Mouse (Mus musculus): Measurements from ENCODE around the gene Clpb. TPM values are rescaled to one million over a fixed set of nuclear protein-coding genes. Genes with fewer than 3 reads are reported as not detected.
"Not testable (repeated sequence)": the region's sequence is repeated elsewhere in the genome, so short reads cannot be mapped to it uniquely, and the experiment has no call there.

The Clpb gene
- polyA plus RNA-seq (2012; ENCODE audit: insufficient read depth, insufficient read length, missing spikeins), result 9.7 and 13.6 TPM in 2 replicates

GRCm38 (mm10) chr7:101663514-101664159 lies at the start of gene Clpb:
Gene Clpb, plus strand, starts transcription at chr7:101663633.
- peaks cover 12% of the 10 kb centered on the region for H3K4me1 ChIP-seq (ENCODE audit: control insufficient read depth, insufficient read depth, low read length)
- peak; percentile 100 for TF ChIP-seq CTCF (IDR thresholded peaks at IDR 0.05; ENCODE audit: low read depth, low read length)
- TF ChIP-seq POLR2A (IDR thresholded peaks at IDR 0.05; ENCODE audit: borderline replicate concordance, low read depth, low read length), result no peak
- H3K27ac ChIP-seq (ENCODE audit: insufficient read depth, low read depth, low read length), result no peak within 1 kb of the TSS
- H3K4me3 ChIP-seq (ENCODE audit: insufficient read depth, low read length), result peak within 1 kb of the TSS; percentile 78

- no peak overlapping the region for H3K27ac ChIP-seq (ENCODE audit: insufficient read depth, low read depth, low read length)
- peaks cover 4% of the 10 kb centered on the region for H3K4me1 ChIP-seq (ENCODE audit: control insufficient read depth, insufficient read depth, low read length)
- no peak for TF ChIP-seq POLR2A (IDR thresholded peaks at IDR 0.05; ENCODE audit: borderline replicate concordance, low read depth, low read length)
- TF ChIP-seq CTCF (IDR thresholded peaks at IDR 0.05; ENCODE audit: low read depth, low read length), result no peak
- no peak overlapping the region for H3K4me3 ChIP-seq (ENCODE audit: insufficient read depth, low read length)
Measured at GRCm38 (mm10) chr7:101615406-101615805, 48.0 kb upstream of the Clpb start.

GRCm38 (mm10) chr7:101616136-101616835 lies 47.1 kb upstream of the Clpb start:
- peaks cover 4% of the 10 kb centered on the region for H3K4me1 ChIP-seq (ENCODE audit: control insufficient read depth, insufficient read depth, low read length)
- TF ChIP-seq POLR2A (IDR thresholded peaks at IDR 0.05; ENCODE audit: borderline replicate concordance, low read depth, low read length) (no peak), CTCF (IDR thresholded peaks at IDR 0.05; ENCODE audit: low read depth, low read length) (no peak)
- no peak overlapping the region for H3K27ac ChIP-seq (ENCODE audit: insufficient read depth, low read depth, low read length)
- H3K4me3 ChIP-seq (ENCODE audit: insufficient read depth, low read length), result no peak overlapping the region

GRCm38 (mm10) chr7:101617438-101618165 lies 45.8 kb upstream of the Clpb start:
- TF ChIP-seq CTCF (IDR thresholded peaks at IDR 0.05; ENCODE audit: low read depth, low read length) (no peak), POLR2A (IDR thresholded peaks at IDR 0.05; ENCODE audit: borderline replicate concordance, low read depth, low read length) (no peak)
- Histone ChIP-seq H3K4me1 (ENCODE audit: control insufficient read depth, insufficient read depth, low read length) (peaks cover 4% of the 10 kb centered on the region), H3K4me3 (ENCODE audit: insufficient read depth, low read length) (no peak overlapping the region), H3K27ac (ENCODE audit: insufficient read depth, low read depth, low read length) (no peak overlapping the region)

- TF ChIP-seq POLR2A (IDR thresholded peaks at IDR 0.05; ENCODE audit: borderline replicate concordance, low read depth, low read length), result no peak
- TF ChIP-seq CTCF (IDR thresholded peaks at IDR 0.05; ENCODE audit: low read depth, low read length), result no peak
- peaks cover 4% of the 10 kb centered on the region for H3K4me1 ChIP-seq (ENCODE audit: control insufficient read depth, insufficient read depth, low read length)
- H3K4me3 ChIP-seq (ENCODE audit: insufficient read depth, low read length), result no peak overlapping the region
- no peak overlapping the region for H3K27ac ChIP-seq (ENCODE audit: insufficient read depth, low read depth, low read length)
Measured at GRCm38 (mm10) chr7:101618273-101618672, 45.2 kb upstream of the Clpb start.

GRCm38 (mm10) chr7:101620373-101620772 lies 43.1 kb upstream of the Clpb start:
- H3K27ac ChIP-seq (ENCODE audit: insufficient read depth, low read depth, low read length), result no peak overlapping the region
- H3K4me1 ChIP-seq (ENCODE audit: control insufficient read depth, insufficient read depth, low read length), result peaks cover 6% of the 10 kb centered on the region
- TF ChIP-seq POLR2A (IDR thresholded peaks at IDR 0.05; ENCODE audit: borderline replicate concordance, low read depth, low read length) (no peak), CTCF (IDR thresholded peaks at IDR 0.05; ENCODE audit: low read depth, low read length) (peak; percentile 89)
- H3K4me3 ChIP-seq (ENCODE audit: insufficient read depth, low read length), result no peak overlapping the region

- H3K4me1 ChIP-seq (ENCODE audit: control insufficient read depth, insufficient read depth, low read length); H3K4me3 ChIP-seq (ENCODE audit: insufficient read depth, low read length); H3K27ac ChIP-seq (ENCODE audit: insufficient read depth, low read depth, low read length): not testable (repeated sequence)
Measured at GRCm38 (mm10) chr7:101621861-101622260, 41.6 kb upstream of the Clpb start.

- no peak overlapping the region for H3K4me3 ChIP-seq (ENCODE audit: insufficient read depth, low read length)
- H3K4me1 ChIP-seq (ENCODE audit: control insufficient read depth, insufficient read depth, low read length), result peaks cover 6% of the 10 kb centered on the region
- H3K27ac ChIP-seq (ENCODE audit: insufficient read depth, low read depth, low read length), result no peak overlapping the region
- TF ChIP-seq POLR2A (IDR thresholded peaks at IDR 0.05; ENCODE audit: borderline replicate concordance, low read depth, low read length) (no peak), CTCF (IDR thresholded peaks at IDR 0.05; ENCODE audit: low read depth, low read length) (no peak)
Measured at GRCm38 (mm10) chr7:101624283-101624682, 39.1 kb upstream of the Clpb start.

GRCm38 (mm10) chr7:101627166-101627565 lies 36.3 kb upstream of the Clpb start:
- not testable (repeated sequence) for H3K27ac ChIP-seq (ENCODE audit: insufficient read depth, low read depth, low read length); H3K4me1 ChIP-seq (ENCODE audit: control insufficient read depth, insufficient read depth, low read length); H3K4me3 ChIP-seq (ENCODE audit: insufficient read depth, low read length)

GRCm38 (mm10) chr7:101628481-101628880 lies 35.0 kb upstream of the Clpb start:
- TF ChIP-seq CTCF (IDR thresholded peaks at IDR 0.05; ENCODE audit: low read depth, low read length), result no peak
- no peak for TF ChIP-seq POLR2A (IDR thresholded peaks at IDR 0.05; ENCODE audit: borderline replicate concordance, low read depth, low read length)
- no peak overlapping the region for H3K27ac ChIP-seq (ENCODE audit: insufficient read depth, low read depth, low read length)
- 0 out of 2 replicates have a peak, but pooled peaks cover 2% of the 10 kb centered on the region for H3K4me1 ChIP-seq (ENCODE audit: control insufficient read depth, insufficient read depth, low read length)
- H3K4me3 ChIP-seq (ENCODE audit: insufficient read depth, low read length), result no peak overlapping the region

Measured in bone marrow macrophage, adult 2 months (primary cell).